Mouse (Mus musculus): ENCODE results near the gene Atp11a. TPM values are rescaled to one million over a fixed set of nuclear protein-coding genes. Genes with fewer than 3 reads are reported as not detected.

Gene Atp11a
- polyA plus RNA-seq, 1 experiment, result 23.2 TPM

DNA sequence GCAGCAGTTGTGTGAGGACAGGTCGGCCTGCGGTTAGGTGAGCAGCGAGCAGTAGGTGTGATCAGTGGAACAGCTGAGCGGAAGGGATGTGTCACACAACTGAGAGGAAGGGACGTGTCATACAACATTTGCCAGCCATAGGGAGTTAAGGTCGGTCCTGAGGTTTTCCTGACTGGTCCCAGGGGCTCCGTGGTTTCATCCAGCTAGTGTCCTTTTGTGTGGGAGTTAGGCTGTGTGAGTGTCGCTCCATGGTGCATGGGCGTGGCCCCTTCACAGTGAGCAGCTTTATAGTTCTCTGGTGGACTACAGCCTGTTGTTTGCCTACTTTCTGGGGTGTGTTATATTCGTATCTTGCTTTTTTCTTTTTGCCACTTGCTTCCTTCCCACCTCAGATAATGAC, 94.4 kb downstream of the Atp11a start:
- no peaks in the 10 kb centered on the region for H3K4me1 ChIP-seq (ENCODE audit: control insufficient read depth, insufficient read depth, insufficient read length)
- no peaks in the 10 kb centered on the region for H3K27me3 ChIP-seq (ENCODE audit: control insufficient read depth, insufficient read depth, low read length)
- DNase-seq (ENCODE audit: low read depth in 1 of 2, low spot score in 2 of 2), result no peak
- H3K27ac ChIP-seq (ENCODE audit: insufficient read depth, low read length), result no peak overlapping the region
- no peak overlapping the region for H3K4me3 ChIP-seq (ENCODE audit: extremely low read depth, insufficient read depth, insufficient read length)
- TF ChIP-seq POLR2A (IDR thresholded peaks at IDR 0.05; ENCODE audit: low read depth, low read length) (no peak), CTCF (IDR thresholded peaks at IDR 0.05; ENCODE audit: extremely low read depth, insufficient read depth, insufficient read length, insufficient replicate concordance) (no peak)
- WGBS, result 84% methylated on average over 10 of the region's 10 CpGs
- H3K36me3 ChIP-seq (ENCODE audit: control insufficient read depth, insufficient read depth, low read length), result no peaks in the 10 kb centered on the region

DNA sequence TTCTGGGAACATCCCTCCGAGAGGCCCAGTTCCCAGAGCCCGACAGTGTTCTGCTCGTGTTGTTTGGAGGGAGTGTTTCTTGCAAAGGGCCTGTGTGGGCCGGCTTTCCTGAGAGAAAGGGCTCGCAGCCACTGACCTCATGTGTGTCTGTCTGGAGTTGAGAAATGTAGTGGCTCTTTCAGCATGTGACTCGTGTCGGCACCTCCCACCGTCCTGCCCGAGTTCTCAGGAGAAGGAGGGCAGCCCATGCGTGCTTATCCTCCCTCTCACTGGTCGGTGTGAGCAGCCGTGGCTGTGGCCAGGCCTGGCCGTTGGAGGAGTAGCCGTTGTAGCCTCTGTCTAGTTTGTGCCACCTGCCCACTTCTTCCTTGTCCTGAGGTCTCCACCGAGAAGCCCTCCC, 99.2 kb downstream of the Atp11a start:
- no peaks in the 10 kb centered on the region for H3K27me3 ChIP-seq (ENCODE audit: control insufficient read depth, insufficient read depth, low read length)
- no peak overlapping the region for H3K27ac ChIP-seq (ENCODE audit: insufficient read depth, low read length)
- no peaks in the 10 kb centered on the region for H3K4me1 ChIP-seq (ENCODE audit: control insufficient read depth, insufficient read depth, insufficient read length)
- WGBS, result 80% methylated on average over 15 of the region's 15 CpGs
- H3K4me3 ChIP-seq (ENCODE audit: extremely low read depth, insufficient read depth, insufficient read length), result no peak overlapping the region
- no peaks in the 10 kb centered on the region for H3K36me3 ChIP-seq (ENCODE audit: control insufficient read depth, insufficient read depth, low read length)
- TF ChIP-seq POLR2A (IDR thresholded peaks at IDR 0.05; ENCODE audit: low read depth, low read length), result no peak
- TF ChIP-seq CTCF (IDR thresholded peaks at IDR 0.05; ENCODE audit: extremely low read depth, insufficient read depth, insufficient read length, insufficient replicate concordance), result no peak
- DNase-seq (ENCODE audit: low read depth in 1 of 2, low spot score in 2 of 2), result no peak

- H3K4me3 ChIP-seq (ENCODE audit: extremely low read depth, insufficient read depth, insufficient read length), result no peak overlapping the region
- no peak for DNase-seq (ENCODE audit: low read depth in 1 of 2, low spot score in 2 of 2)
- H3K27ac ChIP-seq (ENCODE audit: insufficient read depth, low read length), result no peak overlapping the region
- no peaks in the 10 kb centered on the region for H3K27me3 ChIP-seq (ENCODE audit: control insufficient read depth, insufficient read depth, low read length)
- WGBS, result 81% methylated on average over 3 of the region's 3 CpGs
- no peaks in the 10 kb centered on the region for H3K4me1 ChIP-seq (ENCODE audit: control insufficient read depth, insufficient read depth, insufficient read length)
- TF ChIP-seq CTCF (IDR thresholded peaks at IDR 0.05; ENCODE audit: extremely low read depth, insufficient read depth, insufficient read length, insufficient replicate concordance) (no peak), POLR2A (IDR thresholded peaks at IDR 0.05; ENCODE audit: low read depth, low read length) (no peak)
- H3K36me3 ChIP-seq (ENCODE audit: control insufficient read depth, insufficient read depth, low read length), result no peaks in the 10 kb centered on the region
These were observed 106.2 kb downstream of the Atp11a start for GRCm38 (mm10) chr8:12863061-12863460.

GRCm38 (mm10) chr8:12863608-12864007, 106.8 kb downstream of the Atp11a start:
- DNase-seq (ENCODE audit: low read depth in 1 of 2, low spot score in 2 of 2), result no peak
- WGBS, result 94% methylated on average over 14 of the region's 14 CpGs
- H3K27me3 ChIP-seq (ENCODE audit: control insufficient read depth, insufficient read depth, low read length), result no peaks in the 10 kb centered on the region
- H3K4me3 ChIP-seq (ENCODE audit: extremely low read depth, insufficient read depth, insufficient read length), result no peak overlapping the region
- H3K36me3 ChIP-seq (ENCODE audit: control insufficient read depth, insufficient read depth, low read length), result no peaks in the 10 kb centered on the region
- TF ChIP-seq CTCF (IDR thresholded peaks at IDR 0.05; ENCODE audit: extremely low read depth, insufficient read depth, insufficient read length, insufficient replicate concordance), result no peak
- no peak for TF ChIP-seq POLR2A (IDR thresholded peaks at IDR 0.05; ENCODE audit: low read depth, low read length)
- H3K4me1 ChIP-seq (ENCODE audit: control insufficient read depth, insufficient read depth, insufficient read length), result no peaks in the 10 kb centered on the region
- no peak overlapping the region for H3K27ac ChIP-seq (ENCODE audit: insufficient read depth, low read length)

DNA sequence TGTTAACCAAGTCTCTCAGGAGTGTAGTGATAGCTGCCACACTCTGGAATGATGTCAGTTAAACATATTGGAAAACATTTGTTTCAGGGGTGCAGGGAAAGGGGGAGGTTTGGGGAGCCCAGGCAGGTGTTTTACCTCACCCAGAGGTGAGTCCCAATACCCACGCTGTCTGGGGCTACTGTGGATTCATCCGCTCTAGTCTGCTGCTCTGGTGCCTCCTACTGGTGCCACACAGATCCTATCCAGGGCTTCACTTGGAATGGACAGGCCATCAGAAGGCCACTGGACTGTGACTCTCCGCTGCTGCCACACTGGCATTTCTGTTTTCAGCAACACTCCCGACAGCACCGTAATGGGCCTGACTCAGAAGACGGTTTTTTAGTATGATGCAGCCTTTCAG, 109.0 kb downstream of the Atp11a start:
- Histone ChIP-seq H3K36me3 (ENCODE audit: control insufficient read depth, insufficient read depth, low read length) (no peaks in the 10 kb centered on the region), H3K4me1 (ENCODE audit: control insufficient read depth, insufficient read depth, insufficient read length) (no peaks in the 10 kb centered on the region), H3K27ac (ENCODE audit: insufficient read depth, low read length) (no peak overlapping the region), H3K4me3 (ENCODE audit: extremely low read depth, insufficient read depth, insufficient read length) (no peak overlapping the region), H3K27me3 (ENCODE audit: control insufficient read depth, insufficient read depth, low read length) (no peaks in the 10 kb centered on the region)
- TF ChIP-seq POLR2A (IDR thresholded peaks at IDR 0.05; ENCODE audit: low read depth, low read length) (no peak), CTCF (IDR thresholded peaks at IDR 0.05; ENCODE audit: extremely low read depth, insufficient read depth, insufficient read length, insufficient replicate concordance) (no peak)
- 95% methylated on average over 6 of the region's 6 CpGs for WGBS
- no peak for DNase-seq (ENCODE audit: low read depth in 1 of 2, low spot score in 2 of 2)

DNA sequence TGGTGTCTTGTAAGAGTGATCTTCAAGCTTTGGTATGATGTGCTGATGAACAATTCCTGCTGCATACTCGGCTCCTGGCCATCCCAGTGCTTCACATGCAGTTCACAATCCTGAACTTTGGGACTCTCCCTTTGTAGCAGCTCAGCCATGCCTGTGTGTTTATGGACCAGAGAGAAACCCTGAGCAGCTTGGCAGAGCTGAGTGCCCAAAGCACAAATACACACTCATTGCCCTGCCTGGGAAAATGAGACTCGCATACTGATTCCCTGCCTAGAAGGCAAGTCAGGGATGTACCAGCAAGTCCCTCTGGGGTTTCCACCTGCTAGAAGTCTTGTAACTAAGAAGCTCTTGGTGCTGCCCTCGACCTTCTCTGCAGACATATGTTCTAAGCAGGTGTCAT, 112.8 kb downstream of the Atp11a start:
- TF ChIP-seq POLR2A (IDR thresholded peaks at IDR 0.05; ENCODE audit: low read depth, low read length), result no peak
- TF ChIP-seq CTCF (IDR thresholded peaks at IDR 0.05; ENCODE audit: extremely low read depth, insufficient read depth, insufficient read length, insufficient replicate concordance), result no peak
- no peak overlapping the region for H3K27ac ChIP-seq (ENCODE audit: insufficient read depth, low read length)
- H3K4me1 ChIP-seq (ENCODE audit: control insufficient read depth, insufficient read depth, insufficient read length), result peaks cover 5% of the 10 kb centered on the region; the same call in 1 of the 2 replicates
- H3K27me3 ChIP-seq (ENCODE audit: control insufficient read depth, insufficient read depth, low read length), result no peaks in the 10 kb centered on the region
- WGBS, result 78% methylated on average over 3 of the region's 3 CpGs
- DNase-seq (ENCODE audit: low read depth in 1 of 2, low spot score in 2 of 2), result no peak
- no peak overlapping the region for H3K4me3 ChIP-seq (ENCODE audit: extremely low read depth, insufficient read depth, insufficient read length)
- H3K36me3 ChIP-seq (ENCODE audit: control insufficient read depth, insufficient read depth, low read length), result no peaks in the 10 kb centered on the region

- Histone ChIP-seq H3K4me1 (ENCODE audit: control insufficient read depth, insufficient read depth, insufficient read length) (peaks cover 5% of the 10 kb centered on the region; the same call in 1 of the 2 replicates), H3K36me3 (ENCODE audit: control insufficient read depth, insufficient read depth, low read length) (no peaks in the 10 kb centered on the region), H3K4me3 (ENCODE audit: extremely low read depth, insufficient read depth, insufficient read length) (no peak overlapping the region), H3K27me3 (ENCODE audit: control insufficient read depth, insufficient read depth, low read length) (no peaks in the 10 kb centered on the region), H3K27ac (ENCODE audit: insufficient read depth, low read length) (no peak overlapping the region)
- 95% methylated on average over 5 of the region's 5 CpGs for WGBS
- DNase-seq (ENCODE audit: low read depth in 1 of 2, low spot score in 2 of 2), result no peak
- TF ChIP-seq CTCF (IDR thresholded peaks at IDR 0.05; ENCODE audit: extremely low read depth, insufficient read depth, insufficient read length, insufficient replicate concordance) (no peak), POLR2A (IDR thresholded peaks at IDR 0.05; ENCODE audit: low read depth, low read length) (no peak)
These were observed 113.8 kb downstream of the Atp11a start for GRCm38 (mm10) chr8:12870656-12871055.

Measured in spleen, adult 2 months (tissue).